Mouse (Mus musculus) adipocyte (in vitro differentiated cells): ENCODE measurements around the gene Ptpn21.

ENCODE experiments used
- DNase-seq: peaks from one replicate; pipeline ENCODE4 v3.0.0-alpha.2; 2016; ENCODE audit warnings: low spot score

Ptpn21 gene

GRCm38 (mm10) chr12:98736951-98737800, at the start of gene Ptpn21:
TSS of gene Ptpn21 (minus strand) at chr12:98737405.
- peak; percentile 62 for DNase-seq

- DNase-seq, result no peak
Observed at GRCm38 (mm10) chr12:98784251-98784650, 47.0 kb upstream of the Ptpn21 start.

DNA sequence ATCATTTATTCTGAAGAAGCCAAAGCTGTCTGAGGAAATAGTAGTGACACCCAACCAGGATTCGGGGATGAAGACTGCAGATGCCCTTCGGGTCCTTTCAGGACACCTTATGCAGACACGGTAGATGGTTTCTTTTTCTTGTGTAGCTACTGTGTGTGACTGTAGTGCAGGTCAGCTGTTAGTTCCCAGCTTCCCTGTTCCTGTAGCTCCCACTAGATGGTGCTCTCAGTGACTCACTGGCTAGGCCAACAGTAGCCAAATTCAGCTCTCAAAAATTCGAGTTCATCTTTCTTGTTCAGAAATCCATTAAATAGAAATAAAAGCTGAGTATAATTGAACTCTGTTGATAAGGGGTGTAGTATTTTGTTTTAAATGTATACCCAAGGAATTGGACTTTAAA, 41.9 kb upstream of the Ptpn21 start:
- DNase-seq, result peak; percentile 51

DNA sequence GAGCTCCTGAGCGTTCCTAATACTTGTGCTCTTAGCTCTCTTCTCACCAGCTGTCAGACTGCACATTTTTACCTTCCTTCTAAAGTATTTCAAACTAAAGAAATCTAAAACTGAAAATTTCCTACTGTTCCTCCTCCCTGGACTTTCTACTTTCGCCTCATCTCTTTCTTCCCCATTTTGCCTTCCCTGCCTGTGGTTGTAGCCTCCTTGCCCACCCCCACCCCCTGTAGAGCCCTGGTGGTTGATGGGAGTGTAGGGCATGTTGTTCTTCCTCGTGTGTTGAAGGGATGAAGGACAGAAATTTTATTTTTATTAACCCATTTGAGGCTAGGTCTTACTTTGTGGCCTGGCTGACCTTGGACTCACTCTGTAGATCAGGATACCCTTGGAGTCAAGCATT, 40.3 kb upstream of the Ptpn21 start:
- no peak for DNase-seq

DNA sequence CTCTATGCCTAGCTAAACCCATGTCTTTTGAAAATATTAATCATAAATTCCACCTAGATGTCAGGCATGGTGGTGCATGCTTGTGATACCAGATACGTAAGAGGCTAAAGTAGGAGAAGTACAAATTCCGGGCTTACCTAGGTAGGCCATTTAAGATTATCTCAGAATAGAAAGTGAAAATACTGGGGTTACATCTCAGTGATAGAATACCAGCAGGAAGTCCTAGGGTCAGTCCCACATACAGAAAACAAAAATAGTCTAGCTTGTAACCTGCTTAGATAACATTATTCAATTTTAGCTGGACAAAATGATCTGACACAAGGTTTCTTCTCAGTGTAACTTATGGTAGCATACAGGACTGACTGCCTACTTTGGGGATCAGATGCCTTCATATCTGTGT, 29.0 kb upstream of the Ptpn21 start:
- no peak for DNase-seq

- no peak for DNase-seq
Observed at GRCm38 (mm10) chr12:98759700-98760099, 22.5 kb upstream of the Ptpn21 start.

DNA sequence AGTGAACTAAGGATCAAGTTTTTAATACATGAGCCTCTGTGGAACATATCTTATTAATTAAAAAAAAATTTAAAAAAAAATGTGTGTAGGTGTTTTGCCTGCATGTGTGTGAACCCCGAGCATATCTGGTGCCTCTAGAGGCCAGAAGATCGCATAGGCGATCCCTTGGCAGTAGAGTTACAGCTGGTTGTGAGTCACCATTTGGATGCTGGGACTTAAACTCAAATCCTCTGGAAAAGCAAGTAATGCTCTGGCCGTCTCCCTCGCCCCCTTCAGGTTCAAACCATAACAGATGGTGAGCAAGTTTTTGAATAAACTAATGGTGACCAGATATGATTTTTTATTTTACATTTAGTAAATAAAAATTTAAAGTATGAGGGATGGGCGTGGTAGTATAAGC, 20.4 kb upstream of the Ptpn21 start:
- DNase-seq, result no peak

DNA sequence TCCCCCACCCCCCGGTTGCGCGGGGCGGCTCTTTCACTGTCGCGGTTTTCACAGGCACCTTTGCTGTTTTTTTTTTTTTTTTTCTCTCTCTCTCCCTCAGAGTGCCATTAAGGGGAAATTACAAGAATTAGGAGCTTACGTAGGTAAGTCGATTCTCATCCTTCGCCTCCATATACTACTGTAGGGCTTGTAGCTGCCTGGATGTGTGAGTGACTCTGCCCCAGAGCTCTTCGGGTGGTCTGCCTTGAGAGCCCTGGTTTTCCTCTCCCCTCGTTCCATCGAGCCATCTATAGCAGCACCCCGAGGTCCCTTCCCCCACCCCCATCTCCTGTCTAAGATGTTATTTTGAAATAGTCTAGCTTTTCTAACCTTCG, 10.2 kb upstream of the Ptpn21 start:
- peak; percentile 24 for DNase-seq

GRCm38 (mm10) chr12:98746746-98747379, 9.7 kb upstream of the Ptpn21 start, which contains the start of gene Zc3h14:
TSS of gene Zc3h14 (plus strand) at chr12:98746964.
- DNase-seq, result peak; percentile 91

- DNase-seq, result peak; percentile 81
Observed at GRCm38 (mm10) chr12:98746131-98746530, 8.9 kb upstream of the Ptpn21 start.

DNA sequence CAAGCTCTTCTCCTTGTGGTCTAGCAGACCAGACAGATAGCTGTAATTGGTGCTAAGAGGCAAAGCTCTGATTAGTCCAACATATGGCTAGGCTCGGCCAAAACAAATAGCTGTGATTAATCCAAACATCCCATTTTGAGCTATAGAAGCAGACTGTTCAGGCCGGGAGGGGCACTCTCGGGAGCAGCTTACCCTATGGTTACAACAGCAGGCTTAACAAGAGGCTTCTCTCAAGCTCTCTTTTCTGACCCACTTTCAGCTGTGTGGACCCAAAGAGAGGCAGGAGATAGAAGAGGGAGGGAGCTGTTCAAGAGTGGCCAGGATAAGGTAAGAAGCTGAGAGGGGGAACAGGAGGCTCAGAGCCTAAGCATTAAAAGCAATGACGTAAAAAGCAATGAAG, 8.4 kb upstream of the Ptpn21 start:
- no peak for DNase-seq

DNA sequence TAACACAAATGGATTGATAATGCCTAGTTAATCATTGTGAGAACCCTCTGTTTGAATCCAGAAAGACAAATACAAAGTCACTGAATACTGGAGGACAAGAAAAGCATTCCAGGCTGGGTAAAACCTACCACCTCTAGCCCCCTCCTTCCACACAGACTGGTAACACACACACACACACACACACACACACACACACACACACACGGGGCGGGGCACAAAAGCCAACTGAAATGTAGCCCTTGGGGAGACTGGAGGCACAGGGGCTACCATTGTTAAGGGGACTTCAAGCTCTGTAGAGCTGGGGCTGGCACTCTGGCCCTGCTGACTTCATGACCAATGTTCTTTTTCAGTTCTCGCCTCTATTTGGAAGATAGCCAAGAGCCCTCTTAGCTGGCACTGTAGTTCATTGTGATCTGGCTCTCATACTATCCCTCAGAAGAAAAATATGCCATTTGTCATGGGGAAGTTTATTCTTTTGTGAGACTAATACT, 3.9 kb upstream of the Ptpn21 start:
- no peak for DNase-seq

- peak; percentile 31 for DNase-seq
Observed at GRCm38 (mm10) chr12:98737801-98738350, 671 bp upstream of the Ptpn21 start.

DNA sequence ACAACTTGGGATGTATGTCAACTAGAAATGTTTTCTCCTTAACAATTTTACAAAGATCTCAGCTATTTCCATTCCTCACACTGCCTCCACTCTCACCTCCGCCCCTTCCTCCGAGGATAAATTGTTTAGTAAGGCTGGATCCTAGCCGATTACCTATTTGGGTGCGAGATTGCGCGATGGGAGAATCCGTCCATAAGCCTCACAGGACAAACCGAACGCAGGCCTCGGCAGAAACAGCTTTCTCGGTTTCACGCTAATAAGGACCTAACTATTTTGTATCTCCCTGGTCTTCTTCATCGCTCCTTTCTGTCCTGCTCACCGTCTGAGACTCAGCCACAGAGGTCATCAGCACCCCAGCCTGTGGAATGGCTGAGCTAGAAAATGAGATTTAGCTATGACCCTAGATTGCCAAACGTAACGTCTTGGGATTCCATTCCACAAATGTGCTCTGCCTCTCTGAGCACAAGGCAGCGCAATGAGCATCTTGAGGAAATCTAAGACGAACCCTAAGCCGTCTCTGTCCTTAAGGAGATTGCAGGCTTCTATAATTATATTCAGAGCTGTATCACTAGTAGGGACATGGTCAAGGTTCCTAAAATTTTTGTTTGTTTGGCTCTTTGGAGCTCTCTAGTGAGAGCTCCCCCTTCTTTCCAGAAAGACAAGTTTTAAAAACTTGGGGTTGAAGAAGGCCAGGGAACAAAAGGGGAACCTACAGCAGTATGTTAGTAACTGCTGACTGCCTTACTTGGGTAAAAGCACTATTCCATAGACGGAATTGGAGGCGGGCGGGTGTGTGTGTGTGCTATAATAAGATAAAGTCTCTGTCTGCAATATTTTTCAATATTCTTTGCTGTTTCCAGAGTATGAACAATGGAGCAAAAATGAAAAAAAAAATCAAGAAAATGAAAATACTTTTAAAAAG, 2.1 kb downstream of the Ptpn21 start:
- peak; percentile 18 for DNase-seq

DNA sequence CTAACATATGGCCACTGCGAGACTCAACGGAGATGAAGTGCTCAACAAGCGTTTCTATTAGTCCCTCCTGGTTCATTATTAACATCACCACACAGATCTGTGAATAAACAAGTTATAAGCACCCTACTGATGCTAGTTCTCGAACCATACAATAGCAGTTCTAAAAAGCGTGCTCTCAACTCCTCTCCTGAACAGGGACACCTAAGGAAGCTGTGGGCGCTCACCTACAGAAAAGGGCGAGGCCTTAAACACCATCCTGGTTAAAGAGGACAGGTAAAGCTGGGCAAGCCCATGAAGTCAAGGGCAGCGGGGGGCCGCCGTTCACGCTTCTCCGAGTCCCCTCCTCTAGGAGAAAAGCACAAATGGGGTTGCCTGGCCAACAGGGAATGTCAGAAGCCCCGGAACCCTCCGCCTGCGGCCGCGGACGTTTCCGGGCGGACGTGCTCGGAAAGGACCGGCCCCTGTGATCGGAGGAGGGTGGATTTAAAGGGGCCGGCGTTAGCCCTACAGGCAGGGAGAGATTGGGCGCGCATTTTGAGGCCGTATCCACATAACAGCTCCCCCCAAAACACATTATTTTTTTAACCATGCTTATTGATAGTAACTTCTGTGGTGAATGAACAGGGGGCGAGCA, 2.8 kb downstream of the Ptpn21 start:
- peak; percentile 76 for DNase-seq

DNA sequence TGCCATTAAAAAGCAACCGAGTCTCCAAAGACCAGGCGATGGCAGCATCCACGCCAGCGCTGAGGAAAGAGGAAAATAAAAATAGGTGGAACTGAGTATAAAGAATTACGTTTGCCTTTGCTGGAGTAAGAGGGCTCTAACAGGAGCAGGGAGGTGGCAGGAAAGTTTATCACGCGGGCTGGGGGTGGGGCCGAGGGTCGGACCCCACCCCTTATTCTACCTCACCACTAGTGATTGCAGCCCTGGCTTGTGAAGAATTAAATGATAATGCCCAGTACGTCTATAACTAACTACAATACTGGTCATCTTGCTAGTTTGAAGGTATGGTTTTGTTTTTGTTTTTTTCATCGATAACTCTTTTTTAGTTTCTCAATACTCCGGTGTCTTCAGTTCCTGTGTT, 3.4 kb downstream of the Ptpn21 start:
- DNase-seq, result no peak

DNA sequence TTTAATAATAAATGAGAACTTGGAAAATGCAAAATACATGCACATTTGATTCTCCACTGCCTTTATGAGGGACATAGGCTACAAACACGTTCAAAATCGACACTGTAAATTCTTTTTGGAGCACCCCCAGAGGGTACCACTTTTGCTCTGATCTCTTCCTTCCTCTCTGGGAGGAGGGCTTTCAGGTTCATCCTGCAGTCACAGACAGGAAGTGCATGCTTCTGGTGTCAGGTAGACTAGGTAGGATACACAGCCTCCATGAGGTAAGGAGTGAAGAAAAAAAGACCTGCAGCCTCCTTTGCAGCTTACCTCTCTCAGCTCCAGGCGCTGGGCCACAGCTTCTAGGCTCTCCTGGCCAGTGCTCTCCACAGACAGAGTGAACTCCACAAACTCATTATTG, 4.0 kb downstream of the Ptpn21 start:
- DNase-seq, result no peak

DNA sequence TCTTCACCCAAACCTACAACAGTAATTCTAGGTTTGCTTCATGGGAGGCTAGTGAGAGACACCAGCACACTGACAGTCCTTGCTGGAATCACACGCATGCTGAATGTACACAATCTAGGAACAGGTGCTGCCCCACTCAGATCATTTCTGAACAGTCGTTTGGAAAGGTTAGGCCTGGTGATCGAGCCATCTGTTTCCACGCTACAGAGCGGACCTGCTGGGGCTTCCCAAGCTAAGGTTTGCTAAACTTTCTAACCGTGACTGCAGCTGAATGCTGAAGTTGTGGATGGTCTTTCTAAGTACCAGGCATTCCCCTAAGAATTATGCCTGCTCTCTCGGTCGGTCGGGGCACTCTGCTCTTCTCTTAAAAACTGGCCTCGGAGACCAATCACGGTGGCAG, 6.5 kb downstream of the Ptpn21 start:
- no peak for DNase-seq

- no peak for DNase-seq
Observed at GRCm38 (mm10) chr12:98727186-98727585, 10.0 kb downstream of the Ptpn21 start.

GRCm38 (mm10) chr12:98726078-98726477, 11.1 kb downstream of the Ptpn21 start:
- DNase-seq, result no peak

GRCm38 (mm10) chr12:98724976-98725375, 12.2 kb downstream of the Ptpn21 start:
- DNase-seq, result no peak
